Mouse (Mus musculus) forebrain, embryonic 10.5 days (tissue): ENCODE measurements around the gene Gm21958. TPM values are rescaled to one million over a fixed set of nuclear protein-coding genes. Genes with fewer than 3 reads are reported as not detected.

Source experiments
- DNase-seq: peaks from one replicate; pipeline ENCODE4 v3.0.0-alpha.2; 2017; ENCODE audit warnings: low spot score; ENCODE audit errors: extremely low spot score
- H3K27ac ChIP-seq: fragments of 300-500 bp; sonication (generic); 2 replicates; pipeline ENCODE4 v1.5.1; 2016; ENCODE audit warnings: mild to moderate bottlenecking
- H3K27me3 ChIP-seq: fragments of 300-500 bp; sonication (generic); 2 replicates; pipeline ENCODE4 v1.6.1; 2016; ENCODE audit warnings: mild to moderate bottlenecking; ENCODE audit not compliant: poor library complexity, severe bottlenecking
- H3K36me3 ChIP-seq: fragments of 300-500 bp; sonication (generic); replicated peaks from 2 replicates; pipeline ENCODE4 v1.6.1; 2016; ENCODE audit warnings: mild to moderate bottlenecking, moderate library complexity
- H3K4me1 ChIP-seq: fragments of 300-500 bp; sonication (generic); 2 replicates; pipeline ENCODE4 v1.6.1; 2016
- H3K4me3 ChIP-seq: fragments of 300-500 bp; sonication (generic); 2 replicates; pipeline ENCODE4 v1.5.1; 2016; ENCODE audit warnings: mild to moderate bottlenecking, moderate library complexity
- H3K9me3 ChIP-seq: fragments of 300-500 bp; sonication (generic); 2 replicates; pipeline ENCODE4 v1.6.1; 2016; ENCODE audit warnings: mild to moderate bottlenecking, moderate library complexity
- WGBS: fragments of 180-500 bp; shearing (Covaris S2); methylation state at CpG from one replicate; pipeline ENCODE4 v1.1.7; 2016; 5-methylcytosine and 5-hydroxymethylcytosine counted together
- polyA plus RNA-seq: library from polyadenylated mRNA; unstranded; fragments of >200 nt; fragmentation: Nextera tagmentation; extraction: Ambion mirVana; gene quantifications from 2 replicates; pipeline ENCODE4 v1.2.1, GENCODE M21; 2016

The Gm21958 gene
- polyA plus RNA-seq, 1 experiment from 2014 or later, result 0.47 TPM

- peaks cover 16% of the 10 kb centered on the region for H3K4me1 ChIP-seq
- no peak overlapping the region for H3K4me3 ChIP-seq
- no peak overlapping the region for H3K27ac ChIP-seq
- H3K36me3 ChIP-seq, result no peaks in the 10 kb centered on the region
- 85% methylated on average over 6 of the region's 6 CpGs for WGBS
- DNase-seq, result no peak
- H3K27me3 ChIP-seq, result no peaks in the 10 kb centered on the region
- H3K9me3 ChIP-seq, result no peaks in the 10 kb centered on the region
Measured at GRCm38 (mm10) chr3:54669559-54669958, 44.6 kb downstream of the Gm21958 start.

DNA sequence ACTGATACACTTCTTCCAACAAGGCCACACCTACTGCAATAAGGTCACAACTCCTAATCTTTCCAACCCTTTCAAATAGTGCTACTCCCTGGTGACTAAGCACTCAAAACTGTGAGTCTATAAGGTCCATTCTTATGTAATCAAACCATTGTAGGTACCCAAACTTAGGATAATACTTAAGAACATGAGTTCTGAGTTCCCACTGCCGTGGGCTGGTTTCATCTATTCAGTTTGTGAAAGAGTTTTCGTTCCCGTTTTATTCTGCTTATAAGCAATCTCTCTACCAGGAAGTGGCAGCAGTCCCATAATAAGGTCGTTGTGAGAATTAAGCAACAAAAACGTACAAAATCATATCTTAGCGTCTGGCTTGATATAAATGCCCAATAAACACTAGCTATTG is 45.4 kb downstream of the Gm21958 start:
- Histone ChIP-seq H3K9me3 (no peaks in the 10 kb centered on the region), H3K27ac (no peak overlapping the region), H3K36me3 (no peaks in the 10 kb centered on the region), H3K4me3 (no peak overlapping the region), H3K4me1 (peaks cover 14% of the 10 kb centered on the region), H3K27me3 (no peaks in the 10 kb centered on the region)
- DNase-seq, result no peak
- 92% methylated on average over 6 of the region's 6 CpGs for WGBS

DNA sequence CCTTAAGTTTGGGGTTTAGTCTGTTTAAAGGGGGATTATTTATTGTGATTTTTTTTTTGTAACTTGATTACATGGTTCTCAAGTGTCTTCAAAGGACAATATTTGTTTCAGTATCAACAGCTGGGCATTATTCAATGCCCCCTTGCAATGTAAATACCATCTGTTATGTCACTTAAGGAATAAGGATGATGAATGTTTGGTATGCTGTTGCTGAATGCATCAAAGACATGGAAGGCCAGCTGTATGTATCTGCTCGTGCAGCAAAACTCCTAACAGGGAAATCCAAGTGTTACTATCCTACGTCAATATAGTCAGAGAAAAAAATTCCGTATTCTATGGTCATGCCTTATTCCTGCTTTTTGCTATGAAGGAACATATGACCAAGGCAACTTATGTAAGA is 46.0 kb downstream of the Gm21958 start:
- H3K27ac ChIP-seq, result no peak overlapping the region
- no peaks in the 10 kb centered on the region for H3K36me3 ChIP-seq
- H3K4me1 ChIP-seq, result peaks cover 8% of the 10 kb centered on the region; the same call in 1 of the 2 replicates
- H3K9me3 ChIP-seq, result no peaks in the 10 kb centered on the region
- 91% methylated on average over 3 of the region's 3 CpGs for WGBS
- no peak overlapping the region for H3K4me3 ChIP-seq
- H3K27me3 ChIP-seq, result no peaks in the 10 kb centered on the region
- DNase-seq, result no peak

Other genes with a start within 250 kb of the Gm21958 start
- gene Supt20, start 21.5 kb downstream of the Gm21958 start, polyA plus RNA-seq, result 101 and 105 TPM in 2 replicates
- 196 and 206 TPM in 2 replicates for gene Exosc8, start 21.0 kb upstream of the Gm21958 start, polyA plus RNA-seq
- gene Alg5, start 21.2 kb upstream of the Gm21958 start, polyA plus RNA-seq, result 40.8 and 42.6 TPM in 2 replicates
- gene Smad9, start 41.2 kb upstream of the Gm21958 start, polyA plus RNA-seq, result 0.09 TPM in 2 replicates
- 35.9 and 38.9 TPM in 2 replicates for gene Rfxap, start 93.4 kb upstream of the Gm21958 start, polyA plus RNA-seq
- 0.14 and 0.16 TPM in 2 replicates for gene Sertm1, start 201.5 kb upstream of the Gm21958 start, polyA plus RNA-seq